Mouse (Mus musculus) kidney, postnatal 0 days (tissue): Measurements from ENCODE around the gene Ngfr. TPM values are rescaled to one million over a fixed set of nuclear protein-coding genes. Genes with fewer than 3 reads are reported as not detected.

ENCODE experiments used
- ATAC-seq: fragments of 200-750 bp; cut with Nextera tagmentation; replicated peaks from 2 replicates; pipeline ENCODE4 v1.8.0; 2017; ENCODE audit warnings: low read depth, moderate number of reproducible peaks, moderate TSS enrichment, moderate library complexity; ENCODE audit not compliant: low FRiP score
- DNase-seq: peaks from one replicate; pipeline ENCODE4 v3.0.0-alpha.2; 2016; ENCODE audit warnings: low spot score
- H3K27ac ChIP-seq: fragments of 300-500 bp; sonication (generic); 2 replicates; pipeline ENCODE4 v1.5.1; 2014; ENCODE audit warnings: mild to moderate bottlenecking
- H3K27me3 ChIP-seq: fragments of 300-500 bp; sonication (generic); 2 replicates; pipeline ENCODE4 v1.6.1; 2014; ENCODE audit warnings: low read length, mixed read lengths; ENCODE audit not compliant: insufficient read depth
- H3K36me3 ChIP-seq: fragments of 300-500 bp; sonication (generic); 2 replicates; pipeline ENCODE4 v1.6.1; 2014; ENCODE audit warnings: low read length, mixed read lengths; ENCODE audit not compliant: insufficient read depth
- H3K4me1 ChIP-seq: fragments of 300-500 bp; sonication (generic); replicated peaks from 2 replicates; pipeline ENCODE4 v1.6.1; 2014; ENCODE audit warnings: antibody characterized with exemption, low read length, mixed read lengths; ENCODE audit not compliant: insufficient read depth
- H3K4me2 ChIP-seq: fragments of 300-500 bp; sonication (generic); 2 replicates; pipeline ENCODE4 v1.6.1; 2014; ENCODE audit warnings: mild to moderate bottlenecking, low read length, moderate library complexity, mixed read lengths
- H3K4me3 ChIP-seq: fragments of 300-500 bp; sonication (generic); replicated peaks from 2 replicates; pipeline ENCODE4 v1.5.1; 2014; ENCODE audit warnings: low read depth, low read length
- H3K9ac ChIP-seq: fragments of 300-500 bp; sonication (generic); 2 replicates; pipeline ENCODE4 v1.6.1; 2014; ENCODE audit warnings: low read depth, low read length
- H3K9me3 ChIP-seq: fragments of 300-500 bp; sonication (generic); replicated peaks from 2 replicates; pipeline ENCODE4 v1.6.1; 2016; ENCODE audit warnings: low read length, inconsistent platforms, mixed read lengths
- CTCF ChIP-seq: IDR thresholded peaks from 2 replicates; pipeline ENCODE4 v1.5.1; 2016; ENCODE audit warnings: antibody characterized with exemption, low read depth, mild to moderate bottlenecking, moderate library complexity
- WGBS: fragments of 180-500 bp; shearing (Covaris S2); extraction: QIAGEN DNeasy Blood & Tissue Kit; methylation state at CpG from one replicate; pipeline ENCODE4 v1.1.7; 2014; 5-methylcytosine and 5-hydroxymethylcytosine counted together
- polyA plus RNA-seq: library from polyadenylated mRNA; unstranded; fragments of >200 nt; fragmentation: Nextera tagmentation; extraction: Ambion mirVana; gene quantifications from 2 replicates; pipeline ENCODE4 v1.2.1, GENCODE M21; 2015

The Ngfr gene
- polyA plus RNA-seq, 1 experiment from 2014 or later = 6.2 TPM

DNA sequence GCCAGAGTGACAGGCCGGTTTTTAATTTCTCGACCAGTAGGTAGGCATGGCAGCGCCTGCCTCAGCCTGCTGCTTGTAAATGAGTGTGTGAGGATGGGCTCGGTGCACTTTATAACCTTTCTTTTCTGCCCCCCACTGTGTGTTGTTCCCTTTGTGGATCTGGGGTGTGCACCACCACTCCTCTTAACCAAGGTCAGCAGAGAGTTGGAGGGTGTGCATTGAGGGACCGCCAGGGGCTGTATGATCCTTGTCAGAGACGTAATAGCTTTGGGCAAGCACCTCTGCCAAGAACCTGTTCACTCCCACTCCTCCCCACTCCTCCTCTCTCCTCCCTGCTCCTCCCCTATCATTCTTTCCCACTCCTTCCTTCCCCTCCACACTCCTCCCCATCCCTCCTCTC, 4.1 kb downstream of the Ngfr start:
- TF ChIP-seq CTCF = no peak
- peaks cover 27% of the 10 kb centered on the region for H3K4me1 ChIP-seq
- ATAC-seq (no peak), DNase-seq (no peak)
- H3K27me3 ChIP-seq = peaks cover 25% of the 10 kb centered on the region
- no peaks in the 10 kb centered on the region for H3K9me3 ChIP-seq
- H3K9ac ChIP-seq = no peak overlapping the region
- WGBS = 40% methylated on average over 6 of the region's 6 CpGs
- H3K27ac ChIP-seq = no peak overlapping the region
- no peak overlapping the region for H3K4me3 ChIP-seq
- H3K4me2 ChIP-seq = no peak overlapping the region
- no peaks in the 10 kb centered on the region for H3K36me3 ChIP-seq

DNA sequence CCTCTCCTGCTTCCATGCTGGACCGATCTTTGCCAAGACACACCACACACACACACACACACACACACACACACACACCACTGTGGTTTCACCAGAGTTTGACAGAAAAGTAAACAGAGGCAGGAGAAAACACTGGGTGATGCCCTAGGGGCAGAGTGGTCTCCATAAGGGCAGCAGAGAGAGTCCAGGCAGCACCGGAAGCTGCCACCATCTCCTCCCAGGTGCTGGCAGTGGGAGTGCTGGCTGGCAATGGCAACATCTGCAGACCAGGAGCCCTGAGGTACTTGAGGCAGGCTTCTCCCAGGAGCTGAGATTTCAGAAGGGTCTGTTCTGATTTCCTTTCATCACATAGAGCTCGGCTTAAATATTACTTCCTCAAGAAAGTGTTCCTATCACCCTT, 5.3 kb downstream of the Ngfr start:
- DNase-seq (no peak), ATAC-seq (no peak)
- no peak overlapping the region for H3K27ac ChIP-seq
- no peak for TF ChIP-seq CTCF
- H3K4me2 ChIP-seq = no peak overlapping the region
- H3K36me3 ChIP-seq = no peaks in the 10 kb centered on the region
- H3K9me3 ChIP-seq = no peaks in the 10 kb centered on the region
- H3K4me1 ChIP-seq = peaks cover 22% of the 10 kb centered on the region
- no peak overlapping the region for H3K9ac ChIP-seq
- H3K27me3 ChIP-seq = peaks cover 25% of the 10 kb centered on the region
- no peak overlapping the region for H3K4me3 ChIP-seq
- 38% methylated on average over 3 of the region's 3 CpGs for WGBS

DNA sequence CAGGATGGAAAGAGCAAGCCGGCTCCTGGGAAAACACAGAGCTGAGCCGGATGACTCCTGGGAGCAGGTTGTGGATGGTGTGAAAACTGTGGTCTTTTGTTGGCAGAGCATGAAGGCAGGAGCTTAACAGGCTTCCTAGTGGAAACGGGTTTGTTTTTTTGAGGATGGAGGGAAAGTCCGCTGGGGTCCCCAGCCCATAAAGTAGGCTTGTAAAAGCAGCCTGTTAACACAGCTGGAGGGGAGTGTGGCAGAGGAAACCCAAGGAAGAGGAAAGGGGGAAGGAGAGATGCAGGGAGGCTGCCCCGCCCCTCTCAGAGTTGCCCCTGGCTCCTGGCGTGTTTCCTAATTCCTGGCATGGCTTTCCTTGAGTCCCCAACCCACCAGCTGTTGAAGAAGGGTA, 8.1 kb downstream of the Ngfr start:
- no peak overlapping the region for H3K4me3 ChIP-seq
- DNase-seq = no peak
- no peak overlapping the region for H3K9ac ChIP-seq
- H3K27me3 ChIP-seq = peaks cover 20% of the 10 kb centered on the region
- WGBS = 20% methylated on average over 6 of the region's 6 CpGs
- no peaks in the 10 kb centered on the region for H3K36me3 ChIP-seq
- no peak for ATAC-seq
- peaks cover 14% of the 10 kb centered on the region; the same call in 1 of the 2 replicates for H3K4me1 ChIP-seq
- no peak overlapping the region for H3K27ac ChIP-seq
- no peak for TF ChIP-seq CTCF
- H3K4me2 ChIP-seq = no peak overlapping the region
- no peaks in the 10 kb centered on the region for H3K9me3 ChIP-seq

DNA sequence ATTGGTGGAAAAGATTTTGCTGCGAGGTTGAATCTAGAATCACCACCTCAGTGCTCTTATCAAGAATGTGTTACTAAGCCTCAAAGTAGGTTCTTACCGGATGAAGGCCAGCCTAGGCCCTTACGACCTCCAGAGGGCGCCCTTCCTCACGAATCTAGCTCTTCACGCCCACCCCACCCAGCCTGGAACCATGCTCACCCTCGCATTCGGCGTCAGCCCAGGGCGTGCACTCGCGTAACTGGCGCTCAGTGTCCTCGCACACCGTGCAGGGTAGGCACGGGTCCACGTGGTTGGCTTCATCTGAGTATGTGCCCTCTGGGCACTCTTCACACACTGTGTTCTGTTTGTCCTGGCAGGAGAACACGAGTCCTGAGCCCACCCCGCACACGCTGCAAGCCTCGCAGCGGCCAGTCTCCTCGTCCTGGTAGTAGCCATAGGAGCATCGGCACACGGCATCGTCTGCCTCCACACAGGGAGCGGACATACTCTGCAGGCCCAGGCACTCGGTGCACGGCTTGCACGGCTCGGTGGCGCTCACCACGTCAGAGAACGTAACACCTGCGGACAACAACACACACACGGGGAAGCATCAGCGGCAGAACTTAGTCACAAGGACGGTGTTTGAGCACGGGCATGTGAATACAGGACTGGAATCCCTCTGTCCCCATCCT, 9.6 kb downstream of the Ngfr start:
- peaks cover 14% of the 10 kb centered on the region for H3K27me3 ChIP-seq
- DNase-seq = peak; percentile 86
- peak; percentile 76 for TF ChIP-seq CTCF
- H3K9me3 ChIP-seq = no peaks in the 10 kb centered on the region
- 43% methylated on average over 39 of the region's 39 CpGs for WGBS
- no peak overlapping the region for H3K4me2 ChIP-seq
- no peak overlapping the region for H3K27ac ChIP-seq
- H3K4me3 ChIP-seq = no peak overlapping the region
- H3K4me1 ChIP-seq = peaks cover 14% of the 10 kb centered on the region; the same call in 1 of the 2 replicates
- H3K9ac ChIP-seq = no peak overlapping the region
- ATAC-seq = no peak; the same call in 1 of the 2 replicates
- no peaks in the 10 kb centered on the region for H3K36me3 ChIP-seq

DNA sequence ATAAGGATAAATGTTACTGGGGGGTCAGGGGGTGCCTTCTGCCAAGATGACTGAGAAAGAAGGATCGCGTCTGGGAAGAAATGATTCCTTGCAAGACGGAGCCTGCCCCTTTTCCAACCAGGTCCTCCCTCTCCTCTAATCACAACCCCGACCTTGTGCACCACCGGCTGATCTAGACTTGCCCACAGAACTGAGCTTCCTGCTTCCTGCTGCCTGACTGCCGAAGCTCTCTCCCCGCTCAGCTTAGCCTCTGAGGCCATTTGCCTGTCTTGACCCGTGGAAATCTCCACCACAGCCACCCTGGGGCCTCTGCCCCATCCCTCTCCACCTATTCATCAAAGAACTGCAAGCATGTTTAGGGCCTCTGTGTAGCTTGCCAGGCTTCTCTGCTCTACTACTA, 11.2 kb downstream of the Ngfr start:
- no peak for TF ChIP-seq CTCF
- no peak overlapping the region for H3K27ac ChIP-seq

DNA sequence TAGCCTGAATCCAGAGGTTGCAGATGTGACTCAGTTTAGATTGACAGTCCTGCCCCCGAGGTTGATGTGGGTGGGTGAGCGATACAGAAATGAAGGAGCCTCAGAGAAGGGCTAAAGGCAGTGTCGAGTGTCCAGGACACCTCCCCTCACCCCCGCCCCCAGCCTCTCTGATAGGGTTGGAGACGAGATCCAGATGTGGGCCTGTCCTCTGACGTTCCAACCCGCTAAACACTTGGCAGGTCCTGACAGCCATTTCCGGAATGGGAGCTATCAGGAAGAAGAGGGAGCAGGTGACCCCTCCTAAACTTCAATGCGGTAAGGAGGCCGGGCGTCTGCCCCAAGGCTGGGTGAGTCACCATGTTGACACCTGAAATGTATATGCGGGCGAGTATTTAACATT, 11.7 kb downstream of the Ngfr start:
- DNase-seq = no peak
- peak; percentile 27 for ATAC-seq
- Histone ChIP-seq H3K4me1 (peaks cover 14% of the 10 kb centered on the region; the same call in 1 of the 2 replicates), H3K36me3 (no peaks in the 10 kb centered on the region), H3K27ac (no peak overlapping the region), H3K27me3 (peaks cover 6% of the 10 kb centered on the region), H3K4me3 (no peak overlapping the region), H3K9me3 (no peaks in the 10 kb centered on the region), H3K4me2 (no peak overlapping the region), H3K9ac (no peak overlapping the region)
- no peak for TF ChIP-seq CTCF
- WGBS = 14% methylated on average over 13 of the region's 13 CpGs

More for the DNA sequence above, 11.2 kb downstream of the Ngfr start:
- peaks cover 11% of the 10 kb centered on the region for H3K27me3 ChIP-seq
- H3K9ac ChIP-seq = 0 out of 2 replicates have a peak overlapping the region, but pooled peaks have one; percentile 13
- DNase-seq (no peak), ATAC-seq (no peak)
- no peaks in the 10 kb centered on the region for H3K36me3 ChIP-seq
- peaks cover 14% of the 10 kb centered on the region; the same call in 1 of the 2 replicates for H3K4me1 ChIP-seq
- 29% methylated on average over 8 of the region's 8 CpGs for WGBS
- no peak overlapping the region for H3K4me3 ChIP-seq
- no peaks in the 10 kb centered on the region for H3K9me3 ChIP-seq
- no peak overlapping the region for H3K4me2 ChIP-seq
